Mouse (Mus musculus) ES-E14 (cell line): ENCODE measurements at regions not wholly inside any gene's neighbourhood (a gene's known extent, or its start where the extent isn't known, plus 50 kb on each side); places are given as distances from the start of the nearest gene placed in this dataset.
"Not testable (repeated sequence)": the region's sequence is repeated elsewhere in the genome, so short reads cannot be mapped to it uniquely, and the experiment has no call there.

Experiments
- CHD2 ChIP-seq: IDR thresholded peaks from 2 replicates; pipeline ENCODE4 v1.6.1; 2014; ENCODE audit warnings: mild to moderate bottlenecking, low read depth, low read length, inconsistent platforms
- HCFC1 ChIP-seq: IDR thresholded peaks from 2 replicates; pipeline ENCODE4 v1.6.1; 2012; ENCODE audit warnings: low read length, inconsistent platforms, borderline replicate concordance; ENCODE audit not compliant: insufficient read depth
- MAFK ChIP-seq: IDR thresholded peaks from 2 replicates; pipeline ENCODE4 v1.6.1; 2014; ENCODE audit warnings: mild to moderate bottlenecking, low read depth, low read length, inconsistent platforms; ENCODE audit not compliant: insufficient read depth
- ZNF384 ChIP-seq: IDR thresholded peaks from 2 replicates; pipeline ENCODE4 v1.6.1; 2012; ENCODE audit warnings: low read depth, low read length, inconsistent platforms

DNA sequence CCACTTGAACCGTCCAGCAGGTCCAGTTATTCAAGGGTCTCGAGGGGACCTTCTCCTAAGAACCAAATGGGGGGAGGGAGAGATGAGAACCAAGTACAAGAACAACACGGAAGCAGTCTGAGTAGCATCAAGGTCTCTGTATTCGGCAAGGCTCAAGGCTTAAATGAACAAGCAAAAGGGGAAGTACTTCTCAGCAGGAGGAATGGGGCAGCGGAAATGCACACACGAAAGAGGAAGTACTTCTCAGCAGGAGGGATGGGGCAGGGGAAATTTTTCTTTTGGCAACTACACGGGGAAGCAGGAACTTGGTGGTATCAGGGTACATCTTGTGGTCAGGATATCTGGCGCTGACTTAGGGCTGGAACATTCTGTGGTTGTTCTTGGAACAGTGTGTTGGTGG, 536.5 kb downstream of the Amd2 start:
- not testable (repeated sequence) for TF ChIP-seq ZNF384, HCFC1, CHD2, MAFK
